Mouse (Mus musculus): ENCODE measurements around the gene Ksr1. TPM values are rescaled to one million over a fixed set of nuclear protein-coding genes. Genes with fewer than 3 reads are reported as not detected.

Ksr1 gene
- total and polyA plus RNA-seq, 3 experiments = 22.5 to 73.1 (median 61.2) TPM

- Histone ChIP-seq H3K9ac (ENCODE audit: insufficient read depth, low read depth) (no peak overlapping the region), H3K36me3 (replicated peaks in 1 of 2; ENCODE audit: control insufficient read depth in 1 of 2, insufficient read depth in 1 of 2, low read length in 1 of 2) (peaks cover 0 to 25% of the 10 kb centered on the region in 2 experiments), H3K27ac (ENCODE audit: insufficient read depth, low read depth) (no peak overlapping the region), H3K4me3 (replicated peaks in 1 of 3; ENCODE audit: low read depth in 2 of 3, low read length in 2 of 3, poor library complexity in 1 of 3) (no peak overlapping the region), H3K79me2 (replicated peaks; ENCODE audit: control insufficient read depth, extremely low read depth, insufficient read depth, poor library complexity, severe bottlenecking) (0 out of 2 replicates have a peak, but pooled peaks cover 3% of the 10 kb centered on the region), H3K4me1 (ENCODE audit: control insufficient read depth in 1 of 2, insufficient read depth in 2 of 2) (peaks cover 11 to 32% of the 10 kb centered on the region in 2 experiments), H3K9me3 (replicated peaks; ENCODE audit: low read length) (no peaks in the 10 kb centered on the region), H3K27me3 (replicated peaks) (no peaks in the 10 kb centered on the region), H3K4me2 (ENCODE audit: insufficient read depth, low read depth, poor library complexity, severe bottlenecking) (no peak overlapping the region)
- TF ChIP-seq GABPA (IDR thresholded peaks at IDR 0.05; ENCODE audit: insufficient replicate concordance, low read depth, low read length) = no peak
- no peak for TF ChIP-seq SIN3A (IDR thresholded peaks at IDR 0.05; ENCODE audit: low read length)
- TF ChIP-seq POLR2AphosphoS2 (IDR thresholded peaks at IDR 0.05; ENCODE audit: low read depth, low read length) = no peak
- TF ChIP-seq IRF4 (IDR thresholded peaks at IDR 0.05; ENCODE audit: low read depth, low read length) = no peak
- no peak for TF ChIP-seq E2F4 (IDR thresholded peaks at IDR 0.05; ENCODE audit: insufficient replicate concordance, low read depth, low read length)
- no peak for TF ChIP-seq POLR2A (IDR thresholded peaks at IDR 0.05; ENCODE audit: low read depth, low read length)
- no peak for TF ChIP-seq USF1 (IDR thresholded peaks at IDR 0.05; ENCODE audit: low read depth, low read length)
- TF ChIP-seq ZKSCAN1 (IDR thresholded peaks at IDR 0.05; ENCODE audit: borderline replicate concordance, low read depth, low read length) = no peak
- no peak for TF ChIP-seq ETS1 (conservative IDR thresholded peaks at IDR 0.05; ENCODE audit: low read depth, low read length)
- no peak for TF ChIP-seq SMC3 (IDR thresholded peaks at IDR 0.05; ENCODE audit: low read depth, low read length)
- no peak for TF ChIP-seq TBP (conservative IDR thresholded peaks at IDR 0.05; ENCODE audit: low read depth, low read length)
- no peak for TF ChIP-seq USF2 (conservative IDR thresholded peaks at IDR 0.05; ENCODE audit: low read depth, low read length)
- TF ChIP-seq CTCF (conservative IDR thresholded peaks at IDR 0.05 in 1 of 2, IDR thresholded peaks at IDR 0.05 in 1 of 2; ENCODE audit: low read depth in 2 of 2, low read length in 2 of 2) = no peak
- no peak for TF ChIP-seq ZMIZ1 (IDR thresholded peaks at IDR 0.05; ENCODE audit: low read depth, low read length)
- no peak for TF ChIP-seq BHLHE40 (IDR thresholded peaks at IDR 0.05; ENCODE audit: low read depth, low read length)
- no peak for TF ChIP-seq NRF1 (IDR thresholded peaks at IDR 0.05; ENCODE audit: low read depth, low read length)
- no peak for TF ChIP-seq KAT2A (IDR thresholded peaks at IDR 0.05; ENCODE audit: insufficient replicate concordance, low read length)
- no peak for TF ChIP-seq MAFK (IDR thresholded peaks at IDR 0.05; ENCODE audit: insufficient replicate concordance, low read length)
- no peak for TF ChIP-seq TCF12 (IDR thresholded peaks at IDR 0.05; ENCODE audit: low read depth, low read length)
- dilution Hi-C loops (cut with MboI; ENCODE audit: extremely low pct_ligation_motif_present, extremely low pct_unique_long_range_greater_than_20kb, low sequenced_read_pairs) = no loop called here
- in situ Hi-C loops (cut with MboI; ENCODE audit: low pct_ligation_motif_present, low pct_unique_long_range_greater_than_20kb, low sequenced_read_pairs) = no loop called here
- DNase-seq (ENCODE audit: extremely low read depth) = no peak
Measured at GRCm38 (mm10) chr11:78971096-78971495, 175.1 kb downstream of the Ksr1 start.

DNA sequence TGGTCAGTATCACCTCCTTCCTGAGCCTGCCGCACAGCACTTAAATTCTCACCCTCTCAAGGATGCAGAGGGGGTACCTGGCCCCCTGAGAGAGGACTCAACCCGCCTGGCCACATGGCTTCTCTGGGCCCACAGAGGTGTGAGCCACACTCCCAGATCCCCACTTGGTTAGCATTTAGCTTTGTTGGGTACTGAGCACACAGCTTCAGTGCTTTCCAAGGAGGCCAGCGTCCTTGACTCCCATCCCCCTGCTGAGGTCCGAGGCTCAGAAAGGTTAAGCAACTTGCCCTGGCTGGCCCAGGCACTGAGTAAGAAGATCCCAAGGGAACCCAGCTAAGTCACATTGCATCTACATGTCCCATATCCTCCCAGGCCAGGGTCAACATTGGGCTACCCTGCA is 178.1 kb downstream of the Ksr1 start:
- H3K27me3 ChIP-seq (replicated peaks) = no peaks in the 10 kb centered on the region
- peaks cover 9 to 19% of the 10 kb centered on the region in 2 experiments for H3K4me1 ChIP-seq (ENCODE audit: control insufficient read depth in 1 of 2, insufficient read depth in 2 of 2)
- dilution Hi-C loops (cut with MboI; ENCODE audit: extremely low pct_ligation_motif_present, extremely low pct_unique_long_range_greater_than_20kb, low sequenced_read_pairs) = no loop called here
- in situ Hi-C loops (cut with MboI; ENCODE audit: low pct_ligation_motif_present, low pct_unique_long_range_greater_than_20kb, low sequenced_read_pairs) = no loop called here
- H3K4me3 ChIP-seq (replicated peaks in 1 of 3; ENCODE audit: low read depth in 2 of 3, low read length in 2 of 3, poor library complexity in 1 of 3) = no peak overlapping the region
- no peaks in the 10 kb centered on the region for H3K79me2 ChIP-seq (replicated peaks; ENCODE audit: control insufficient read depth, extremely low read depth, insufficient read depth, poor library complexity, severe bottlenecking)
- H3K4me2 ChIP-seq (ENCODE audit: insufficient read depth, low read depth, poor library complexity, severe bottlenecking) = no peak overlapping the region
- DNase-seq (ENCODE audit: extremely low read depth) = no peak
- no peak overlapping the region for H3K27ac ChIP-seq (ENCODE audit: insufficient read depth, low read depth)
- H3K9ac ChIP-seq (ENCODE audit: insufficient read depth, low read depth) = no peak overlapping the region
- TF ChIP-seq BHLHE40 (IDR thresholded peaks at IDR 0.05; ENCODE audit: low read depth, low read length) = no peak
- TF ChIP-seq JUND (conservative IDR thresholded peaks at IDR 0.05; ENCODE audit: low read depth, low read length) = no peak
- TF ChIP-seq IRF4 (IDR thresholded peaks at IDR 0.05; ENCODE audit: low read depth, low read length) = no peak
- TF ChIP-seq CHD2 (IDR thresholded peaks at IDR 0.05; ENCODE audit: low read length) = no peak
- no peak for TF ChIP-seq UBTF (IDR thresholded peaks at IDR 0.05; ENCODE audit: low read depth, low read length)
- TF ChIP-seq POLR2A (IDR thresholded peaks at IDR 0.05; ENCODE audit: low read depth, low read length) = no peak
- no peak for TF ChIP-seq ZKSCAN1 (IDR thresholded peaks at IDR 0.05; ENCODE audit: borderline replicate concordance, low read depth, low read length)
- TF ChIP-seq HCFC1 (IDR thresholded peaks at IDR 0.05; ENCODE audit: low read depth, low read length) = no peak
- TF ChIP-seq USF1 (IDR thresholded peaks at IDR 0.05; ENCODE audit: low read depth, low read length) = no peak
- no peak for TF ChIP-seq RAD21 (IDR thresholded peaks at IDR 0.05; ENCODE audit: low read depth, low read length)
- TF ChIP-seq E2F4 (IDR thresholded peaks at IDR 0.05; ENCODE audit: insufficient replicate concordance, low read depth, low read length) = no peak
- no peak for TF ChIP-seq ZC3H11A (IDR thresholded peaks at IDR 0.05; ENCODE audit: low read depth, low read length)
- TF ChIP-seq NELFE (IDR thresholded peaks at IDR 0.05; ENCODE audit: low read depth, low read length) = no peak
- no peak for TF ChIP-seq ETS1 (conservative IDR thresholded peaks at IDR 0.05; ENCODE audit: low read depth, low read length)
- TF ChIP-seq ZMIZ1 (IDR thresholded peaks at IDR 0.05; ENCODE audit: low read depth, low read length) = no peak
- TF ChIP-seq ELF1 (IDR thresholded peaks at IDR 0.05; ENCODE audit: low read depth, low read length) = no peak
- no peaks in the 10 kb centered on the region for H3K9me3 ChIP-seq (replicated peaks; ENCODE audit: low read length)
- H3K36me3 ChIP-seq (replicated peaks in 1 of 2; ENCODE audit: control insufficient read depth in 1 of 2, insufficient read depth in 1 of 2, low read length in 1 of 2) = peaks cover 0 to 34% of the 10 kb centered on the region in 2 experiments
